Mouse (Mus musculus): ENCODE data around the gene Pced1b.
"Not testable (repeated sequence)": the region's sequence is repeated elsewhere in the genome, so short reads cannot be mapped to it uniquely, and the experiment has no call there.

Pced1b gene

GRCm38 (mm10) chr15:97246911-97247790, at the start of gene Pced1b, which contains the start of gene Amigo2:
Gene Pced1b (plus strand): TSS chr15:97247107.
Gene Amigo2 (minus strand): TSS chr15:97247287.
- DNase-seq (ENCODE audit: low read depth, low spot score) = no peak

- no peak for DNase-seq (ENCODE audit: low read depth, low spot score)
Observed at GRCm38 (mm10) chr15:97204889-97205288, 42.0 kb upstream of the Pced1b start.

- no peak for DNase-seq (ENCODE audit: low read depth, low spot score)
Observed at GRCm38 (mm10) chr15:97205776-97206175, 41.1 kb upstream of the Pced1b start.

GRCm38 (mm10) chr15:97206506-97206905, 40.4 kb upstream of the Pced1b start:
- DNase-seq (ENCODE audit: low read depth, low spot score) = no peak

- DNase-seq (ENCODE audit: low read depth, low spot score) = not testable (repeated sequence)
Observed at GRCm38 (mm10) chr15:97209754-97210153, 37.2 kb upstream of the Pced1b start.

- no peak for DNase-seq (ENCODE audit: low read depth, low spot score)
Observed at GRCm38 (mm10) chr15:97212501-97213477, 34.1 kb upstream of the Pced1b start.

- no peak for DNase-seq (ENCODE audit: low read depth, low spot score)
Observed at GRCm38 (mm10) chr15:97216843-97217242, 30.1 kb upstream of the Pced1b start.

GRCm38 (mm10) chr15:97223431-97223830, 23.5 kb upstream of the Pced1b start:
- no peak for DNase-seq (ENCODE audit: low read depth, low spot score)

GRCm38 (mm10) chr15:97224003-97224402, 22.9 kb upstream of the Pced1b start:
- DNase-seq (ENCODE audit: low read depth, low spot score) = no peak

- no peak for DNase-seq (ENCODE audit: low read depth, low spot score)
Observed at GRCm38 (mm10) chr15:97229494-97230077, 17.3 kb upstream of the Pced1b start.

GRCm38 (mm10) chr15:97234076-97234475, 12.8 kb upstream of the Pced1b start:
- no peak for DNase-seq (ENCODE audit: low read depth, low spot score)

GRCm38 (mm10) chr15:97235183-97235582, 11.7 kb upstream of the Pced1b start:
- peak; percentile 35 for DNase-seq (ENCODE audit: low read depth, low spot score)

- DNase-seq (ENCODE audit: low read depth, low spot score) = no peak
Observed at GRCm38 (mm10) chr15:97236943-97237342, 10.0 kb upstream of the Pced1b start.

- no peak for DNase-seq (ENCODE audit: low read depth, low spot score)
Observed at GRCm38 (mm10) chr15:97245392-97245791, 1.5 kb upstream of the Pced1b start.

- no peak for DNase-seq (ENCODE audit: low read depth, low spot score)
Observed at GRCm38 (mm10) chr15:97246256-97246655, 651 bp upstream of the Pced1b start.

- no peak for DNase-seq (ENCODE audit: low read depth, low spot score)
Observed at GRCm38 (mm10) chr15:97247791-97248161, 869 bp downstream of the Pced1b start.

- DNase-seq (ENCODE audit: low read depth, low spot score) = no peak
Observed at GRCm38 (mm10) chr15:97248296-97248695, 1.4 kb downstream of the Pced1b start.

- no peak for DNase-seq (ENCODE audit: low read depth, low spot score)
Observed at GRCm38 (mm10) chr15:97249322-97249721, 2.4 kb downstream of the Pced1b start.

GRCm38 (mm10) chr15:97252493-97253034, 5.7 kb downstream of the Pced1b start:
- DNase-seq (ENCODE audit: low read depth, low spot score) = no peak

- no peak for DNase-seq (ENCODE audit: low read depth, low spot score)
Observed at GRCm38 (mm10) chr15:97254375-97254774, 7.5 kb downstream of the Pced1b start.

- DNase-seq (ENCODE audit: low read depth, low spot score) = no peak
Observed at GRCm38 (mm10) chr15:97255800-97256199, 8.9 kb downstream of the Pced1b start.
